Mouse (Mus musculus) E14TG2a.4 (cell line): ENCODE measurements around the gene Hmga1b.
A peak's percentile ranks its signal among the peaks of the same experiment; 100 is the strongest.
"Not testable (repeated sequence)": the region's sequence is repeated elsewhere in the genome, so short reads cannot be mapped to it uniquely, and the experiment has no call there.

Experiments used
- H3K27me3 ChIP-seq: 2 replicates; pipeline ENCODE4 v1.6.1; 2014; ENCODE audit warnings: low read length, control low read depth; ENCODE audit not compliant: insufficient read depth
- H3K36me3 ChIP-seq: 2 replicates; pipeline ENCODE4 v1.6.1; 2014; ENCODE audit warnings: low read length, control low read depth; ENCODE audit not compliant: insufficient read depth
- H3K4me1 ChIP-seq: replicated peaks from 2 replicates; pipeline ENCODE4 v1.6.1; 2014; ENCODE audit warnings: low read depth, low read length, control low read depth
- H3K4me3 ChIP-seq: replicated peaks from 2 replicates; pipeline ENCODE4 v1.5.1; 2014; ENCODE audit warnings: mild to moderate bottlenecking, low read length
- H3K9me3 ChIP-seq: 2 replicates; pipeline ENCODE4 v1.6.1; 2014; ENCODE audit warnings: low read length, control low read depth
- CTCF ChIP-seq: conservative IDR thresholded peaks from 2 replicates; pipeline ENCODE4 v1.5.1; 2014; ENCODE audit warnings: low read length
- NANOG ChIP-seq: IDR thresholded peaks from 2 replicates; pipeline ENCODE4 v1.6.1; 2014; ENCODE audit warnings: borderline replicate concordance, low read length, mixed read lengths
- POU5F1 ChIP-seq: IDR thresholded peaks from 2 replicates; pipeline ENCODE4 v1.6.1; 2014; ENCODE audit warnings: low read length, borderline replicate concordance

Hmga1b gene

GRCm38 (mm10) chr11:120722067-120722630 lies 40.4 kb upstream of the Hmga1b start:
- TF ChIP-seq CTCF (no peak), NANOG (no peak), POU5F1 (no peak)
- Histone ChIP-seq H3K4me3 (peak overlapping the region; percentile 85), H3K36me3 (peaks cover 50% of the 10 kb centered on the region), H3K9me3 (no peaks in the 10 kb centered on the region), H3K4me1 (peaks cover 42% of the 10 kb centered on the region), H3K27me3 (peaks cover 46% of the 10 kb centered on the region)

DNA sequence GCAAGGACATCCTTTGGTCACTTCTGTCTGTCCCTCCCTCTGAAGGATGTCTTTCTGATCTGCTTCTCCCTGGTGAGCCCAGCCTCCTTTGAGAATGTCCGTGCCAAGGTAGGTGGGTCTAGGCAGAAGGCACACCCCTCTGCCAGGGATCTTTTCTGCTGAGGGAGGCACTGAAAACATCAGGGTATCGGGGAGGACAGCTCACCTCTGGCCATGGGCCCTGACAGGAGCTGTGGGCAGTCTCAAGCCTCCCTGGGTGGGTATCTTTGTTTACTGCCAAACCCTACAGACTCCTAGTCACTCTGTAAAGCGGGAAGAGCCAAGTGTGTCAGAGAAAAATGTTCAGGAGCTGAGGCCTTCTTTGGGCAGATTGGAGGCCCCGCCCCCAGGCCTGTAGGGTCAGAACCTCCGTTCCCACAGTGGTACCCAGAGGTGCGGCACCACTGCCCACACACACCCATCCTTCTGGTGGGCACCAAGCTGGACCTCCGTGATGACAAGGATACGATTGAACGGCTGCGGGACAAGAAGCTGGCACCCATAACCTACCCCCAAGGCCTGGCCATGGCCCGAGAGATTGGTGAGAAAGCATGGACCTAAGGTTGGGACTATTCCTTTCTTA lies 39.7 kb upstream of the Hmga1b start:
- H3K4me1 ChIP-seq = peaks cover 45% of the 10 kb centered on the region
- peaks cover 43% of the 10 kb centered on the region for H3K36me3 ChIP-seq
- H3K9me3 ChIP-seq = no peaks in the 10 kb centered on the region
- peaks cover 49% of the 10 kb centered on the region for H3K27me3 ChIP-seq
- TF ChIP-seq POU5F1 (no peak), NANOG (no peak), CTCF (no peak)
- H3K4me3 ChIP-seq = peak overlapping the region; percentile 85; the same call in 1 of the 2 replicates

DNA sequence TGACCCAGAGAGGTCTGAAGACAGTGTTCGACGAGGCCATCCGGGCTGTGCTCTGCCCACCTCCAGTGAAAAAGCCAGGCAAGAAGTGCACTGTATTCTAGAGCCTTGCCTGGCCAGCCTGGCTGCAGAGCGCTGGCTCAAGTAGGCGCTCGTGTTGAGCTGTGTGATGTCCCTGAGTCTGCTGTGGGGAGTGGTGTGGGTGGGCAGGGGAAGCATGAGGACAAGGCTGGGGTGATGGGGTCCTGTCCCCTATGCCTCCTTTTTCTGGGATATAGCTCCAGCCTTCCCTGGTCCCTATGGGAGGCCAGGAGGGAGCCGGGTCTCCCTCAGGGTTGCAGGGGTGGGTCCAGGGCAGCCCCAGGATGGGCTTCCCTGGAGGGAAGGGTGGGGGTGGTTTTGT lies 39.1 kb upstream of the Hmga1b start:
- Histone ChIP-seq H3K4me3 (no peak overlapping the region), H3K27me3 (peaks cover 54% of the 10 kb centered on the region), H3K9me3 (no peaks in the 10 kb centered on the region), H3K36me3 (peaks cover 36% of the 10 kb centered on the region), H3K4me1 (peaks cover 51% of the 10 kb centered on the region)
- TF ChIP-seq NANOG (no peak), CTCF (no peak), POU5F1 (no peak)

- Histone ChIP-seq H3K36me3 (peaks cover 20% of the 10 kb centered on the region), H3K4me3 (peak overlapping the region; percentile 89), H3K27me3 (peaks cover 64% of the 10 kb centered on the region), H3K4me1 (peaks cover 62% of the 10 kb centered on the region), H3K9me3 (no peaks in the 10 kb centered on the region)
- TF ChIP-seq CTCF (no peak), POU5F1 (no peak), NANOG (no peak)
These were observed 36.1 kb upstream of the Hmga1b start for GRCm38 (mm10) chr11:120726243-120727168.

- Histone ChIP-seq H3K27me3 (peaks cover 61% of the 10 kb centered on the region), H3K4me1 (peaks cover 59% of the 10 kb centered on the region), H3K4me3 (peak within 1 kb of the TSS; percentile 89), H3K9me3 (no peaks in the 10 kb centered on the region), H3K36me3 (peaks cover 20% of the 10 kb centered on the region)
- TF ChIP-seq POU5F1 = no peak
- TF ChIP-seq NANOG = no peak
- TF ChIP-seq CTCF = no peak
These were observed 35.4 kb upstream of the Hmga1b start, which contains the start of gene Dcxr for GRCm38 (mm10) chr11:120727169-120727527. Gene Dcxr, minus strand, starts transcription at chr11:120727281.

GRCm38 (mm10) chr11:120727564-120727963 lies 35.0 kb upstream of the Hmga1b start:
- Histone ChIP-seq H3K36me3 (peaks cover 20% of the 10 kb centered on the region), H3K9me3 (no peaks in the 10 kb centered on the region), H3K4me1 (peaks cover 57% of the 10 kb centered on the region), H3K27me3 (peaks cover 57% of the 10 kb centered on the region), H3K4me3 (no peak overlapping the region)
- TF ChIP-seq CTCF (no peak), POU5F1 (no peak), NANOG (no peak)

- TF ChIP-seq POU5F1 (no peak), NANOG (no peak), CTCF (no peak)
- H3K9me3 ChIP-seq = no peaks in the 10 kb centered on the region
- H3K4me3 ChIP-seq = peak overlapping the region; percentile 64
- peaks cover 49% of the 10 kb centered on the region for H3K27me3 ChIP-seq
- peaks cover 62% of the 10 kb centered on the region for H3K4me1 ChIP-seq
- peaks cover 20% of the 10 kb centered on the region for H3K36me3 ChIP-seq
These were observed 33.9 kb upstream of the Hmga1b start for GRCm38 (mm10) chr11:120728530-120729240.

DNA sequence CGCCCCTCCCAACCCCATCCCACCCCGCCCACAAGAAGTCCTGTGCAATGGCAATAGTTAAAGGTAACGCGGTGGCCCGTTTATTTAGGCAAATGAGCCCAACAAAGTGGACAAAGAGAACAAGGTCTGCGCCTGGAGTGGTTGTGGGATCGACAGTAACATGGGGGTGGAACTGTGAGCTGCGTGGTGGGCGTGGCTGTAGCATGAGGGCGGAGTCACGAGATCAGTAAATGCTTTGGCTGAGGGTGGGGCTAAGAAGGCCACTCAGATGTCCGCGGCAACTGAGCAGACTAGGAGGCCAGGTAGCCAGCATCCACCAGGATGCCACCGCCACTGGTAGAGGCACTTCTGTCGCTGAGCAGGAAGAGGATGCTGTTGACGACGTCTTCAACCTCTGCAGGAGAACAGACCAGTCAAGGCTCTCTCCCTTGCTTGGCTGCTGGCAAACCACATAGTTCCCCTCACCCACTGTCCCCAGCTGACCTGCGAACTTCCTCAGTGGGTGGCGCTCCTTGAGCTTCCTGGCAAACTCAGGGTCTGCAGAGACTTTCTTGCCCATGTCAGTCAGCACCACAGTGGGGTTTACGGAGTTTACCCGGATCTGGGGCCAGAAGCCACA lies 33.1 kb upstream of the Hmga1b start:
- H3K4me3 ChIP-seq = peak overlapping the region; percentile 64
- peaks cover 19% of the 10 kb centered on the region for H3K36me3 ChIP-seq

More for the DNA sequence above, 33.1 kb upstream of the Hmga1b start:
- peaks cover 45% of the 10 kb centered on the region for H3K27me3 ChIP-seq
- H3K4me1 ChIP-seq = peaks cover 60% of the 10 kb centered on the region
- H3K9me3 ChIP-seq = not testable (repeated sequence)
